Mouse (Mus musculus): ENCODE results near the gene Apc2. TPM values are rescaled to one million over a fixed set of nuclear protein-coding genes. Genes with fewer than 3 reads are reported as not detected.

Gene Apc2
- total RNA-seq (2012; rRNA removed) = 0.13 TPM in 2 replicates
- total RNA-seq (2014; rRNA removed) = not detected in 2 replicates
- 0.04 and 0.07 TPM in 2 replicates for polyA plus RNA-seq (2012; ENCODE audit: insufficient read length, low read depth)

- Histone ChIP-seq H3K27ac (ENCODE audit: insufficient read depth, low read depth) (no peak within 1 kb of the TSS), H3K79me2 (replicated peaks; ENCODE audit: control insufficient read depth, extremely low read depth, insufficient read depth, poor library complexity, severe bottlenecking) (peaks cover 17% of the 10 kb centered on the region), H3K36me3 (replicated peaks in 1 of 2; ENCODE audit: control insufficient read depth in 1 of 2, insufficient read depth in 1 of 2, low read length in 1 of 2) (peaks cover 18 to 29% of the 10 kb centered on the region in 2 experiments), H3K27me3 (replicated peaks) (peaks cover 21% of the 10 kb centered on the region), H3K4me3 (replicated peaks in 1 of 3; ENCODE audit: low read depth in 2 of 3, low read length in 2 of 3, poor library complexity in 1 of 3) (no peak within 1 kb of the TSS), H3K9ac (ENCODE audit: insufficient read depth, low read depth) (no peak within 1 kb of the TSS), H3K4me2 (ENCODE audit: insufficient read depth, low read depth, poor library complexity, severe bottlenecking) (no peak within 1 kb of the TSS), H3K9me3 (replicated peaks; ENCODE audit: low read length) (no peaks in the 10 kb centered on the region), H3K4me1 (ENCODE audit: control insufficient read depth in 1 of 2, insufficient read depth in 2 of 2) (peaks cover 8 to 33% of the 10 kb centered on the region in 2 experiments; a peak in 3 of 4 replicates)
- in situ Hi-C loops (cut with MboI; ENCODE audit: low pct_ligation_motif_present, low pct_unique_long_range_greater_than_20kb, low sequenced_read_pairs) (no loop called here), dilution Hi-C loops (cut with MboI; ENCODE audit: extremely low pct_ligation_motif_present, extremely low pct_unique_long_range_greater_than_20kb, low sequenced_read_pairs) (no loop called here)
- TF ChIP-seq ZMIZ1 (IDR thresholded peaks at IDR 0.05; ENCODE audit: low read depth, low read length) (no peak; the same call in 1 of the 2 replicates), TCF12 (IDR thresholded peaks at IDR 0.05; ENCODE audit: low read depth, low read length) (0 out of 2 replicates have a peak, but pooled peaks have one; percentile 24), NRF1 (IDR thresholded peaks at IDR 0.05; ENCODE audit: low read depth, low read length) (no peak), ZNF384 (IDR thresholded peaks at IDR 0.05; ENCODE audit: low read depth, low read length) (no peak), USF2 (conservative IDR thresholded peaks at IDR 0.05; ENCODE audit: low read depth, low read length) (0 out of 2 replicates have a peak, but pooled peaks have one; percentile 8), JUND (conservative IDR thresholded peaks at IDR 0.05; ENCODE audit: low read depth, low read length) (no peak), MAX (IDR thresholded peaks at IDR 0.05; ENCODE audit: low read length) (peak; percentile 26; the same call in 1 of the 2 replicates), BHLHE40 (IDR thresholded peaks at IDR 0.05; ENCODE audit: low read depth, low read length) (0 out of 2 replicates have a peak, but pooled peaks have one; percentile 40), POLR2A (IDR thresholded peaks at IDR 0.05; ENCODE audit: low read depth, low read length) (no peak), NELFE (IDR thresholded peaks at IDR 0.05; ENCODE audit: low read depth, low read length) (no peak), SIN3A (IDR thresholded peaks at IDR 0.05; ENCODE audit: low read length) (peak; percentile 59; the same call in 1 of the 2 replicates), E2F4 (IDR thresholded peaks at IDR 0.05; ENCODE audit: insufficient replicate concordance, low read depth, low read length) (no peak), ZC3H11A (IDR thresholded peaks at IDR 0.05; ENCODE audit: low read depth, low read length) (no peak), UBTF (IDR thresholded peaks at IDR 0.05; ENCODE audit: low read depth, low read length) (no peak), PAX5 (IDR thresholded peaks at IDR 0.05; ENCODE audit: low read length) (no peak), EP300 (IDR thresholded peaks at IDR 0.05; ENCODE audit: low read length) (no peak), HCFC1 (IDR thresholded peaks at IDR 0.05; ENCODE audit: low read depth, low read length) (no peak), MAFK (IDR thresholded peaks at IDR 0.05; ENCODE audit: insufficient replicate concordance, low read length) (no peak), IRF4 (IDR thresholded peaks at IDR 0.05; ENCODE audit: low read depth, low read length) (no peak; the same call in 1 of the 2 replicates), CHD1 (IDR thresholded peaks at IDR 0.05; ENCODE audit: low read depth, low read length) (no peak), ETS1 (conservative IDR thresholded peaks at IDR 0.05; ENCODE audit: low read depth, low read length) (no peak), MAZ (IDR thresholded peaks at IDR 0.05; ENCODE audit: low read depth, low read length) (peak; percentile 36; the same call in 1 of the 2 replicates), ZKSCAN1 (IDR thresholded peaks at IDR 0.05; ENCODE audit: borderline replicate concordance, low read depth, low read length) (no peak), MYC (IDR thresholded peaks at IDR 0.05; ENCODE audit: low read depth, low read length) (peak; percentile 38; the same call in 1 of the 2 replicates), CTCF (conservative IDR thresholded peaks at IDR 0.05 in 1 of 2, IDR thresholded peaks at IDR 0.05 in 1 of 2; ENCODE audit: low read depth in 2 of 2, low read length in 2 of 2) (peak in 1 of 2 experiments; percentile 74; a peak in 2 of 4 replicates), ELF1 (IDR thresholded peaks at IDR 0.05; ENCODE audit: low read depth, low read length) (no peak), POLR2AphosphoS2 (IDR thresholded peaks at IDR 0.05; ENCODE audit: low read depth, low read length) (0 out of 2 replicates have a peak, but pooled peaks have one; percentile 23), MXI1 (IDR thresholded peaks at IDR 0.05; ENCODE audit: low read depth, low read length) (no peak), JUN (IDR thresholded peaks at IDR 0.05; ENCODE audit: insufficient read depth, low read depth, low read length) (no peak), TBP (conservative IDR thresholded peaks at IDR 0.05; ENCODE audit: low read depth, low read length) (no peak), SMC3 (IDR thresholded peaks at IDR 0.05; ENCODE audit: low read depth, low read length) (peak; percentile 82), RAD21 (IDR thresholded peaks at IDR 0.05; ENCODE audit: low read depth, low read length) (peak; percentile 47), CHD2 (IDR thresholded peaks at IDR 0.05; ENCODE audit: low read length) (peak; percentile 59; the same call in 1 of the 2 replicates), GABPA (IDR thresholded peaks at IDR 0.05; ENCODE audit: insufficient replicate concordance, low read depth, low read length) (no peak), USF1 (IDR thresholded peaks at IDR 0.05; ENCODE audit: low read depth, low read length) (no peak), KAT2A (IDR thresholded peaks at IDR 0.05; ENCODE audit: insufficient replicate concordance, low read length) (no peak), RCOR1 (conservative IDR thresholded peaks at IDR 0.05; ENCODE audit: low read depth, low read length) (no peak), MEF2A (IDR thresholded peaks at IDR 0.05; ENCODE audit: borderline replicate concordance, low read depth, low read length) (no peak)
- peak; percentile 66 for DNase-seq (ENCODE audit: extremely low read depth)
Measured at GRCm38 (mm10) chr10:80295618-80296425, at the start of gene Apc2. Apc2 (plus strand) TSS chr10:80295977.
